Mouse (Mus musculus) G1E (cell line): ENCODE measurements around the gene Slc46a1.

ENCODE experiments used
- CTCF ChIP-seq: IDR thresholded peaks from 2 replicates; pipeline ENCODE4 v1.5.1; 2012; ENCODE audit warnings: low read depth, low read length, inconsistent platforms, mixed read lengths
- GATA1 ChIP-seq: IDR thresholded peaks from 2 replicates; pipeline ENCODE4 v1.6.1; 2012; ENCODE audit warnings: borderline replicate concordance, low read length, inconsistent platforms, mixed read lengths
- GATA2 ChIP-seq: IDR thresholded peaks from 2 replicates; pipeline ENCODE4 v1.6.1; 2012; ENCODE audit warnings: low read depth, low read length, inconsistent platforms, borderline replicate concordance
- POLR2AphosphoS5 ChIP-seq: IDR thresholded peaks from 2 replicates; pipeline ENCODE4 v1.6.1; 2012; ENCODE audit warnings: low read depth, low read length, inconsistent platforms; ENCODE audit not compliant: insufficient replicate concordance
- TAL1 ChIP-seq: conservative IDR thresholded peaks from 2 replicates; pipeline ENCODE4 v1.6.1; 2012; ENCODE audit warnings: low read depth, low read length, inconsistent platforms, mixed read lengths

DNA sequence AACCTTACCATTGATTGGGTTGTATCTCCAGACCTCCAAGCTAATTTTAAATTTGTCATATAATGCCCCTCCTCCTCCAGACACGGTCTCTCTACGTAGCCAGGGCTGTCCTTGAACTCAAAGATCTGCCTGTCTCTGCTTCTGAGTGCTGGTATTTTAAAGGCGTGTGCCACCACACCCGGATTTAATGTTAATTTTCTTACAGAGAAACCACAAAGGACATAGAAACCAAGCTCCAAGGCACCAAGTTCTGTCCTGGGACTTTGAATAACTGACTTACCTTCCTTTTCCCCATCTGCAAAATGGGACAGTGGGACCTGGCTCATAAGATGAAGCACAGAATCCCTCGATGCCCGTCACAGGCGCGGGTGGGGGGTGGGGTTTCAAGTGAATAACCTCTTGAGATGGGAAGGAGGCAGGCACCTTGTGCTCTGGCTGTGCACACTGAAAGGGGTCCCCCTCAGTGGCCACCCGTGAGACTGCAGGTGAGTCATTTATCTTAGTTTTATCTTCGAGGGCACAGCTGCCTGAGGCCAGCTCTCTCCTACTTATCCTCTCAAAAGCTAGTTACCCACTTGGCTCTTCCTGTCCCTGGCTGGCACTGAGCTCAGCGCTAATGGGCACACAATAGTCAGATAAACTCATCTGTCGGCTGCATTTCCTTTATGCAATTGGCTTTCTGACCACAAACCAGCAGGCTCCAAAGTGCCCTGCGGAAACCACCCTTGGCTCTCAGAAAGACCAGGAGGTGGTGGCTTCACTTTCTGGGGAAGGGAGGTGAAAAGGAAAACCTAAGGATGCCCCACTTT lies 44.1 kb upstream of the Slc46a1 start:
- no peak for TF ChIP-seq CTCF
- TF ChIP-seq GATA1, result no peak
- no peak for TF ChIP-seq TAL1
- TF ChIP-seq GATA2, result no peak
- TF ChIP-seq POLR2AphosphoS5, result no peak
